Mouse (Mus musculus): Measurements from ENCODE around the gene Rab3il1. TPM values are rescaled to one million over a fixed set of nuclear protein-coding genes. Genes with fewer than 3 reads are reported as not detected.

Gene Rab3il1
- total RNA-seq, 2 experiments from 2014 or later, result 9.3 to 10.1 TPM

Other genes starting within 250 kb of the Rab3il1 start
- not detected for gene Scgb2a2, start 154.1 kb upstream of the Rab3il1 start, total RNA-seq (2021)
- gene Incenp, start 102.1 kb upstream of the Rab3il1 start, total RNA-seq (2021), result 10 to 100 TPM; 11.2 to 12.7 TPM
- gene Fth1, start 21.1 kb upstream of the Rab3il1 start, total RNA-seq (2021), result 1,000 to 10,000 TPM; 3,571 to 3,745 TPM
- 1 to 10 TPM; 1.2 to 1.7 TPM for gene Best1, start within 50 bp of the Rab3il1 start, total RNA-seq (2021)
- gene Fads3, start 39.9 kb downstream of the Rab3il1 start, total RNA-seq (2021), result 10 to 100 TPM; 22.9 to 25.2 TPM
- gene Fads2, start 100.1 kb downstream of the Rab3il1 start, total RNA-seq (2021), result 100 to 1,000 TPM; 140 to 145 TPM
- 100 to 1,000 TPM; 187 to 200 TPM for gene Fads1, start 181.2 kb downstream of the Rab3il1 start, total RNA-seq (2021)
- gene Tmem258, start 202.3 kb downstream of the Rab3il1 start, total RNA-seq (2021), result 10 to 100 TPM; 81.9 to 84.8 TPM
- 10 to 100 TPM in 1 of 2 experiments, 1 to 10 TPM in 1; 9.5 to 10.7 TPM for gene Fen1, start 202.5 kb downstream of the Rab3il1 start, total RNA-seq (2021)
- 10 to 100 TPM; 31.9 to 33.9 TPM for gene Myrf, start 239.1 kb downstream of the Rab3il1 start, total RNA-seq (2021)

Measured in layer of hippocampus, adult 18-20 months (tissue).